Mouse (Mus musculus) embryonic facial prominence, embryonic 13.5 days (tissue): Measurements from ENCODE around the gene Nek11. TPM values are rescaled to one million over a fixed set of nuclear protein-coding genes. Genes with fewer than 3 reads are reported as not detected.
A peak's percentile ranks its signal among the peaks of the same experiment; 100 is the strongest.
"Not testable (repeated sequence)": the region's sequence is repeated elsewhere in the genome, so short reads cannot be mapped to it uniquely, and the experiment has no call there.

ENCODE experiments used
- ATAC-seq: fragments of 200-750 bp; cut with Nextera tagmentation; 2 replicates; pipeline ENCODE4 v1.8.0; 2017; ENCODE audit warnings: low read depth; ENCODE audit not compliant: insufficient number of reproducible peaks, insufficient read depth, low FRiP score, low TSS enrichment
- H3K27ac ChIP-seq: fragments of 300-500 bp; sonication (generic); 2 replicates; pipeline ENCODE4 v1.5.1; 2015; ENCODE audit warnings: moderate library complexity, mild to moderate bottlenecking, inconsistent platforms
- H3K27me3 ChIP-seq: fragments of 300-500 bp; sonication (generic); 2 replicates; pipeline ENCODE4 v1.6.1; 2015; ENCODE audit warnings: mild to moderate bottlenecking, inconsistent platforms
- H3K36me3 ChIP-seq: fragments of 300-500 bp; sonication (generic); 2 replicates; pipeline ENCODE4 v1.6.1; 2015; ENCODE audit warnings: mild to moderate bottlenecking, inconsistent platforms
- H3K4me1 ChIP-seq: fragments of 300-500 bp; sonication (generic); 2 replicates; pipeline ENCODE4 v1.6.1; 2015; ENCODE audit warnings: inconsistent platforms
- H3K4me2 ChIP-seq: fragments of 300-500 bp; sonication (generic); 2 replicates; pipeline ENCODE4 v1.6.1; 2015; ENCODE audit warnings: moderate library complexity, mild to moderate bottlenecking, inconsistent platforms
- H3K4me3 ChIP-seq: fragments of 300-500 bp; sonication (generic); 2 replicates; pipeline ENCODE4 v1.5.1; 2015; ENCODE audit warnings: mild to moderate bottlenecking, inconsistent platforms
- H3K9ac ChIP-seq: fragments of 300-500 bp; sonication (generic); 2 replicates; pipeline ENCODE4 v1.6.1; 2015; ENCODE audit warnings: mild to moderate bottlenecking, inconsistent platforms
- H3K9me3 ChIP-seq: fragments of 300-500 bp; sonication (generic); 2 replicates; pipeline ENCODE4 v1.6.1; 2016; ENCODE audit warnings: inconsistent platforms
- WGBS: fragments of 180-500 bp; shearing (Covaris S2); methylation state at CpG from one replicate; pipeline ENCODE4 v1.1.7; 2015; ENCODE audit warnings: mixed read lengths; 5-methylcytosine and 5-hydroxymethylcytosine counted together
- polyA plus RNA-seq: library from polyadenylated mRNA; unstranded; fragments of >200 nt; fragmentation: Nextera tagmentation; extraction: Ambion mirVana; gene quantifications from 2 replicates; pipeline ENCODE4 v1.2.1, GENCODE M21; 2015

Gene Nek11
- polyA plus RNA-seq, 1 experiment from 2014 or later, result 0.30 TPM

DNA sequence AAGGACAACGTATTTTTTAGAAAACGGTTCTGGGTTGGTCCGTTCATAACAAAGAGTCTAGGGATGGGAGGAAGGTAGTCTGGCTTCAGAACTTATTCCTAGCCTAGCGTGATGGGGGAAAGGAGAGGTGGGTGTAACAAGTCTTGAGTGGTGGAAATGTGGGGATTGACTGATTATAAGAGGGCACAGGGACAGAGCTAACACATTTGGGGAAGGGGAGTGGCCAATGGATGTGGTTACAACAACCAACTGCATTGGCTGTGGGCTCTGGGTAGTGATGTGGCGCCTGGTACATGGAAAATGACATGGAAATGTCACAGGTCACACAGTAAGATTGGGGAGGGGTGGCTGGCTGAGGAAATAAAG, 263.3 kb downstream of the Nek11 start:
- Histone ChIP-seq H3K4me3 (peak overlapping the region; percentile 70), H3K36me3 (no peaks in the 10 kb centered on the region), H3K4me1 (peaks cover 5% of the 10 kb centered on the region), H3K9me3 (no peaks in the 10 kb centered on the region), H3K27me3 (0 out of 2 replicates have a peak, but pooled peaks cover 5% of the 10 kb centered on the region), H3K9ac (peak overlapping the region; percentile 80; the same call in 1 of the 2 replicates), H3K4me2 (peak overlapping the region; percentile 80), H3K27ac (no peak overlapping the region)
- WGBS, result 24% methylated on average over 5 of the region's 5 CpGs
- peak; percentile 7; the same call in 1 of the 2 replicates for ATAC-seq

- under 1% methylated on average over 60 of the region's 60 CpGs for WGBS
- peak within 1 kb of the TSS; percentile 70 for H3K4me3 ChIP-seq
- H3K27me3 ChIP-seq, result 0 out of 2 replicates have a peak, but pooled peaks cover 5% of the 10 kb centered on the region
- peaks cover 5% of the 10 kb centered on the region for H3K4me1 ChIP-seq
- H3K9me3 ChIP-seq, result no peaks in the 10 kb centered on the region
- peak within 1 kb of the TSS; percentile 75 for H3K27ac ChIP-seq
- peak; percentile 92 for ATAC-seq
- H3K36me3 ChIP-seq, result no peaks in the 10 kb centered on the region
- peak within 1 kb of the TSS; percentile 80 for H3K9ac ChIP-seq
- peak within 1 kb of the TSS; percentile 80 for H3K4me2 ChIP-seq
Measured at GRCm38 (mm10) chr9:105131253-105132001, 263.9 kb downstream of the Nek11 start, which contains the start of gene Nudt16. Gene Nudt16 (minus strand): TSS chr9:105131824.

- Histone ChIP-seq H3K27ac (no peak overlapping the region), H3K36me3 (no peaks in the 10 kb centered on the region), H3K4me2 (no peak overlapping the region), H3K4me3 (no peak overlapping the region), H3K9me3 (no peaks in the 10 kb centered on the region), H3K9ac (no peak overlapping the region), H3K4me1 (peaks cover 5% of the 10 kb centered on the region), H3K27me3 (0 out of 2 replicates have a peak, but pooled peaks cover 5% of the 10 kb centered on the region)
- 91% methylated on average over 8 of the region's 8 CpGs for WGBS
- ATAC-seq, result no peak
Measured at GRCm38 (mm10) chr9:105130331-105130730, 265.0 kb downstream of the Nek11 start.

DNA sequence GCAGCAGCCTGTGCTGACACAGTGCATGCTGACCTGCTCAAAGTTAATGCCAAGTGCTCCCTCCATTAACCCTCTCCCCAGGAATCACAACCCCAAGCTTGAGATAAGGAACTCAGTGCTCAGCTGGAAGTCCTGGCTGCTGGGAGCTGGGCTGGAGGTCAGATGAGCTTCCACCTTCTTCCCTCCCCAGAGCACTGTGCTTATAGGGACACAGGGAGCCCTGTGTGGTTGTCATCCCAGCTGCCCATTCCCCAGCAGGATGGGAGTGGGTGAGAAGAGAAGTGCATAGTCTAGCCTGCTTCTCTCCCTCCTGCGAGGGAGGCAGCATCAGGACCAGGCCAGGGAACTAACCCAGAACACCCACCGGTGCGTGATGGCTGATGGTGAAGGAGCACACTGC, 270.1 kb downstream of the Nek11 start:
- H3K4me2 ChIP-seq, H3K27me3 ChIP-seq, H3K4me1 ChIP-seq, H3K4me3 ChIP-seq, ATAC-seq, H3K9ac ChIP-seq, H3K36me3 ChIP-seq, H3K27ac ChIP-seq, H3K9me3 ChIP-seq: not testable (repeated sequence)
- 84% methylated on average over 3 of the region's 3 CpGs for WGBS

Other genes starting within 250 kb of the Nek11 start
- 12.5 and 17.6 TPM in 2 replicates for gene Aste1, start 132 bp downstream of the Nek11 start, polyA plus RNA-seq
- gene Atp2c1, start 131.8 kb upstream of the Nek11 start, polyA plus RNA-seq, result 53.3 and 54.4 TPM in 2 replicates
- 26.9 TPM in 2 replicates for gene Pik3r4, start 247.5 kb upstream of the Nek11 start, polyA plus RNA-seq